Mouse (Mus musculus) MN1 (cell line): ENCODE data around the gene Camta2.
A peak's percentile ranks its signal among the peaks of the same experiment; 100 is the strongest.

Experiments used
- DNase-seq: peaks from one replicate; pipeline ENCODE4 v3.0.0-alpha.2; 2016; ENCODE audit warnings: low spot score

Camta2 gene

DNA sequence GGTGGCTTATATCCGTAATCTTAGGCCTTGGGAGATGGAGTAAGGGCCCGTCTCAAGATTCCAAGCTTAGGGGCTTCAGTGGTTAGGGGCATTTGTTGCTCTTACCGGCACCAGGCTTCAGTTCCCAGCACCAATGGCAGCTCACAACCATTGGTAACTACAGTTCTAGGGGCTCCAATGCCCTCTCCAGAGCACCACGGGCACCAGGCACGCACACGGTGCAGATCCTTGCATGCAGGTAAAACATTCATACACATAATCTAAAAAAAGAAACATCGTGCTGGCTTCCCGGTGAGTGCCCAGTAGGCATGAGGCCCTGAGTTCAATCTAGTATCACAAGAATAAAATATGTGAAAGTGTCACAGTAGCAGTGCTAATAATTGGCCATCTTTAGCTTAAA, 24.8 kb downstream of the Camta2 start:
- no peak for DNase-seq

DNA sequence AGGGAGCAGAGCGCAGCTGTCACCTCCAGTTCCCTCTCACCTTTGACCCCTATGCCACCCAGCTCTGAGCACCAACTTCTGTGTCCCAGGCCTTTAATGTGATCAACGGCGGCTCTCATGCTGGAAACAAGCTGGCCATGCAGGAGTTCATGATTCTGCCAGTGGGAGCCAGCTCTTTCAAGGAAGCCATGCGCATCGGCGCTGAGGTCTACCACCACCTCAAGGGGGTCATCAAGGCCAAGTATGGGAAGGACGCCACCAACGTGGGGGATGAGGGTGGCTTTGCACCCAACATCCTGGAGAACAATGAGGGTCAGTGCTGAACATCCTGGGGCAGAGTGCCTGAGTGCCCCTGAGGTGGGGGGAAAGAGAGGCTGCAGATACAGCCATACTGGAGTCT, 27.3 kb downstream of the Camta2 start:
- no peak for DNase-seq

DNA sequence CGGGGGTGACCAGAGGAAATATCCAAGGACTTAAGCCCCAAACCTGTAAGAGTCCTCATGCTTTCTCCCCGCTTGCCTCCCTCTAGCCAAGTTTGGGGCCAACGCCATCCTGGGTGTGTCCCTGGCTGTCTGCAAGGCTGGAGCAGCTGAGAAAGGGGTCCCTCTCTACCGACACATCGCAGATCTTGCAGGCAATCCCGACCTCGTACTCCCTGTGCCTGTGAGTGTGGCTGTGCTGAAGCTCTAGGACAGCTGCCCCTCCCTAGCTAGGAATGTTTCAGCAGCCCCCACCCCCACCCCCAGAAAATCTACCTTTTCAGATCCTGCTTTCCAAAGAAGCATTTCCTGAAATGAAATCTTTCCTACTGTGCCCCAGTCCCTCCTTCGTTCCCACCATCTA, 29.0 kb downstream of the Camta2 start:
- DNase-seq, result no peak

DNA sequence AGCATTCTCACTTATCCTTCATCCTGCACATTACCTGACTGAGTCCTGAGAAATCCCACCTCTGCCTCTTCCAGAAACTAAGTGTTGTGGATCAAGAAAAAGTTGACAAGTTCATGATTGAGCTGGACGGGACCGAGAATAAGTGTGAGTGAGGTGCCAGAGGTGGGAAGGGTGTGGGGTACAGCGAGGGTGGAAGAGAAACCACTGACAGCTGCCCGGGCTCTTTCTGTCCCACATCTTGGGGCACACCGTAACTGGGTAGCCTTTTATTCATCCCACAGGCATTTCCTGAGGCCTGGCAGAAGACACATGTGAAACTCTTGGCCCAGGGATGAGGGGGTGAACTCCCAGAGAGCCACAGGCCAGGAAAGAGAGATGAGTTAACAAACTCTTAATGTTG, 29.4 kb downstream of the Camta2 start:
- no peak for DNase-seq

DNA sequence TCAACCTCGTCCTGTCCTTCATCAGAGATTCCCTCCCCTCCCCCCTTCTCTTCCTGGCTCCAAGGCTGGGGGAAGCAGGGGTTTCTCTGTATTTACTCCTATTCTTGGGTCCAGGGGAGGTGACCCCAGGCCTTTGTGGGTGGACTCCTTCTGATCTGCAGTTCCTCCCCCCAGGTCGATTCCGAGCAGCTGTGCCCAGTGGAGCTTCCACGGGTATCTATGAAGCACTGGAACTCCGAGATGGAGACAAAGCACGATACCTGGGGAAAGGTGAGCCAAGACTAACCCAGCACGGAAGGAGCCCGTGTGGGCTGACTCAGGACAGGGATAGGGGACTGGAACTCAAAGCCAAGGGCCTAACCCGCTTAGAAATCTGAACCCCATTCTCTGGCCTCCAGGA, 29.9 kb downstream of the Camta2 start:
- DNase-seq, result no peak

DNA sequence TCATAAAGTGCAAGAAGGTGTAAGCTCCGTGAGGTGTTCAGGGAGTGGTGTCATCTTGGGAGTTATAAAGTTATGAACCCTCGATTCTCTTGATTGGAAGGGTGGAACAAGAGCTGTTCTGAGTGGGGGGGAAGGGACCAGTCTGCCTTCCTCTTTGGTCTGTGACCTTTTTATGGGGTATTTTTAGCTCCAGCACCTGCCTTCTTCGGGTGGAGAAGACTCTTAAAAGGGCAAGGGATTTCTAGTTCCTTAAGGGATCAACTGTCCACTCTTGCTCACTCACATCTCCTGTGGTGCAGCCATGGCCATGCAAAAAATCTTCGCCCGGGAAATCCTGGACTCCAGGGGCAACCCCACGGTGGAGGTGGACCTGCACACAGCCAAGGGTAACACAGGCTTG, 30.3 kb downstream of the Camta2 start:
- DNase-seq, result no peak

DNA sequence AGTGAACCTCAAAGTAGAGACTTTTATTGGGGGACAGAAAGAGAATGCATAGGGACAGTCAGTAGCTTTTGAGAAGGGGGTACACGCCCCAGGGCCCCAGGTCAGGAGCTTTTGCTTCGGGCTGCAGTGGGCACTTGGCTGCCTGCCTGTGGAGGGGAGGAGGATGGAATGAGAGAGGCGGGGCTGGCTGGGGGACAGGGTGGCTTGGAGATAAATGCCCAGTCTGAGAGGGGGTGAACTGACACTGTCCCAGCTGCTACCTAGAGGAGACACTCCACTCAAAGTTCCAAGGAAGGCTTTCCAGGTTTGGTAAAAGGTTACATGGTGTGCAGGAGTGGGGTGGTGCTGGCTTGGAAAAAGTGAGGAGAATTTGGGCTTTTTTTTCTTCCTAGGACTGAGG, 30.9 kb downstream of the Camta2 start, which contains the start of gene Eno3:
Gene Eno3 (plus strand): TSS at position 239 of the 400 bp plus-strand sequence.
- DNase-seq, result no peak

DNA sequence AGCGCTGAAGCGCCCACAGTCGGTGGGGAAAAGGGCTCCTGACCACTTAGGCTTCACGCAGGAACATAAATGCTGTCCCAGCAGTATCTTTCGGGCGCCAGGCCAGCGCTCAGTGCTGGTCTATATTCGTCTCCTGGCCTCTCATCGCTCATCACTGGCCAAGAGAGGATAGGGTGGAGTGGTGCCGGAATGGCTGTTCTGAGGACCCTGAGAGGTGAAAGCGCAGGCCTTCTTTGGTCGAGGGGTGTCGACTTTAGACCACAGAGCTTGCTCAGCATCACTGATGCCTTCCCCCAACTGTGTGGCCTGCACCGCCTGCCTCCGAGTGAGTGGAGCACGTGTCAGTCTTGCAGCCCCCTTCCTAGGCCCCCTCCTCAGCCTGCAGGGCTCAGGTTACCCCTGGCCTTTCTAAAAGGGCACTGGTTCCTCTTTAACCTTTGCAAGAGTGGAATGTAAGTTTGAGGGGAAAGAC, 31.4 kb downstream of the Camta2 start:
- DNase-seq, result peak; percentile 45

DNA sequence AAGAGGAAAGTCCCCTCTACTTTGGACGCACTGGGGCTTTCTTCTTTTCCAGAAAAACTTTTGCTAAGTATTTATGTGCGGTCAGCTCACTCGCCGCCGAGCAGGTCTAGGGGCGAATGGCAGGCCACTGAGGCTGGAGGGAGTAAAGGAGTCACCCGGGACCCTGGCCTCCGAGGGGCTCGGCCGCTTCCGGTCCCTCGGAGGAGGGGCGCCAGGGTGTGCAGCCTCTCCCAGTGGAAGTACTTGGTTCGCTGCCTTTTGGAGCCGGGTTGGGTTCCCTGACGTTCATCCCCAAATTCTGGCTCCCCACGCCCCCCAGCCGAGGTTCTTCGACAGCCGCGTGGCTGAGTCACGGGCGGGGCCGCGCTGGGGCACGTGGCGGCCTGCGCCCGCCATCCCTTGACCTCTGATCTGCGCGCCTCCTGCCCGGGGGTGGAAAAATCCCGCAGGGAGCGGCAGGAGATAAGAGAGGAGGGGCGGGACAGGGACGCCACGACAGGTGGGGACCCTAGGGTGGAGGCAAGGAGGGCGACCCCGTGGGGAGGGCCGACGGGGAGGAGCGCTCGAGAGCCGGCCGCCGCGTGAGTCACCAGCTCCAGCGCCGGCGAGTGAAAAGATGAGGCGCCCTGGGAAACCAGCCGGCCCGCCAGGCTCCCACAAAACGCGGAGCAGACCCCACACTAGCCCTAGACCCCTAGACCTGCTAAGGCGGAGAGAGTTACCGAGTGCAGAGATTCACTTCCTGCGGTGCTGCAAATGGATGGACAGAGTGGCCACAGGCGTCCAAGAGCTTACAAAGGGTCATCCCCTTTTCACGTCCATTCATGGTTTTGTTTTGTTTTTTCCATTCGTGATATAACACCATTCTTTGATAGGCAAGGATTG, 32.1 kb downstream of the Camta2 start:
- peak; percentile 60 for DNase-seq

DNA sequence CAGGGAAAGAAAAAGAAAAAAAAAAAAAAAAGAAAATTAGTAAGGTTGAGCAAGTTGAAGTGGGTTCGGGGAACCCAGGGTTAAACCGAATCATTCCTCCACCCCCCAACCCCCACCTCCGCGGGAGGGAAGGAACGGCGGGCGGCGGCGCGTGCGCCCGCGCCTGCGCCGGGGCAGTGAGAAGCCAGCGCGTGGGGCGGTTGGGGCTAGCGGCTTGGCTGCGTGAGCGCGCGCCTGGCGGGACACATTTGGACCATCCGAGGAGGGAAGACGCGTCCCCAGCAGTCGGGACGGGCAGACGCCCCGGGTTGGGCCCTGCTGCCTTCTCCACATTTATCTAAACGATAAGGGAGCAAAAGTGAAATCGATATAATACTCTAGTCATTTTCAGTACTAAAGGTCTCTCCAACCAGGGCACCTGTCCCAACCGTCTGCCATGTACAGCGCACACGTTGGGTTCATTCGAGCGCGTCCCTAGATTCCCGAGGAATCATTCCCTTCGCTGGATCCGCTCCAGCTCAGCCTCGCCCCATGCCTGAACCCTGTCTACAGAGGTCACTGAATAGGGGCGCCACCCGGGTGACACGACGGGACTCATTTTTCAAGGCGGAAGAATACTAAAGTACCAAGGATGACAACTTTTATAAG, 32.9 kb downstream of the Camta2 start:
- DNase-seq, result peak; percentile 85

DNA sequence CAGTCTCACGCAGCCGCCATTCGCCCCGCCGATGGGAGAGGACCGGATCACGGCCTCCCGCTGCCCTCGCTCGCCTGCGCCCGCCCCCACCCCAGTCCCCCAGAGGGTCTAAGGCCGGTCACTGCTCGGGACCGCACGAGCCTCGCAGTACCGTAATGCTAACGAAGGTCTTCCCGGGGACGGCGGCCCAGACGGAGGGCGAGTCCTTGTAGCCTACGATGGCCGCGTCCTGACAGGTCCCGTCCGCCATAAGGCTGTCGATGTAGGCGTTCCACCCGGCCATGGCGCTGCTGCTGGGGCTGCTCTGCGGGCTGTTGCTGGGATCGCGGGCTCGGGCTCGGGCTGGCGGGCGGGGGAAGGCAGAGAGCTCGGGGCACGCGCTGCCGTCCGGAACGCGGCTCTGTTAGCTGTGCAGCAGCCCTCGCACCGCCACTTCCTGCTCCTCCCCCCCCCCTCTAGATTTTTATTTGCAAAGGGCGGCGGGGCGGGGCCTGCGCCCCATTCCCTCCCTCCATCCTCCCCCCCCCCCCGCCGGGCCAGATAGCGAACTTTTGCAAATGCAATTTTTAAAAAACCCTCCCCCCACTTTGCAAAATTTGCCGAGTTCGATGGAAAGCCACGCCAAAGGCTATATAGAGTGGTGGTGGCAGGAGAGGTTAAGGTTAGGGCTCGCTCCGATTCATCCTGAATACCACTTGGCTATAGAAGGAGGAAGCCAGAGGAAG, 33.5 kb downstream of the Camta2 start, which contains the start of gene Pfn1:
Gene Pfn1 (minus strand): TSS at position 447 of the 725 bp plus-strand sequence.
- peak; percentile 67 for DNase-seq

DNA sequence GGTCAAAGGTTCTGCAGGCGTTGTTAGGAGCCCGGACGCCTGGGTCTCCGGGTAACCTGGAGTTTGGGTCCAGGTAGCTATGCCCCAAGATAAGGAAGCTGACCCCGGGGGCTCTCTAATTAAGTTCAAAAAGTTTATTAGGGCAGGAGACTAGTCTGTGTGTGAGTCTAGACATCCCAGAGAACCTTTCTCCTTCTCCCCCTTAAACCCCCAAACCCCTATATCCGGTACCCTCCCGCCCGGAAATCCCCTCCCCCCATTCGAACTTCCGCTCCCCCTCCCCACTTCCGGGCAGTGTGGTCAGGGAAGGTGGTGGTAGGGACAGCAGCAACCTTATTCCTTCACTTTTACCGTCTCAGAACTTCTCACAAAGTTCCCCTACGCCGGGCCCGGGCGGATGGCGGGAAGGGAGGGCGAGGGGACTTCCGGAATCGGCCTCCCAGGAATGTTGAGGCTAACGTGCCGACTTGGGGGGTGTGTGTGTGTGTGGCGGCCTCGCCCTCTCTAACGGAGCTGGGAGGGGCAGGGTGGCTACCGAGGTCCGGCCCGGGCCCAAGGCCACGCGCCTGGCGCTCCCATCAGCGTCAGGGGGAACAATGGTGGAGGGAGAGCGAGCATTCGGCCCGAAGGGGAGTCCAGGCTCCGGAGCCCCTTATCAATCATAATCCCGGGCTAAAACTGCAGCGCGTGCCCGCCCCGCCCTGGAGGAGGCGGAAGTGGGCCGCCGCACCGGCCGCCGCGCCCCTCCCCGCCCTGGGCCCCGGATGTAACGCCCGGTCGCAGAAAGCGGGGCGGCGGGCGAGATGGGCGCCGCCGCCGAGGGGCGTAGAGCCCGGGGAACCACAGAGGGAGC, 34.3 kb downstream of the Camta2 start:
- peak; percentile 62 for DNase-seq

DNA sequence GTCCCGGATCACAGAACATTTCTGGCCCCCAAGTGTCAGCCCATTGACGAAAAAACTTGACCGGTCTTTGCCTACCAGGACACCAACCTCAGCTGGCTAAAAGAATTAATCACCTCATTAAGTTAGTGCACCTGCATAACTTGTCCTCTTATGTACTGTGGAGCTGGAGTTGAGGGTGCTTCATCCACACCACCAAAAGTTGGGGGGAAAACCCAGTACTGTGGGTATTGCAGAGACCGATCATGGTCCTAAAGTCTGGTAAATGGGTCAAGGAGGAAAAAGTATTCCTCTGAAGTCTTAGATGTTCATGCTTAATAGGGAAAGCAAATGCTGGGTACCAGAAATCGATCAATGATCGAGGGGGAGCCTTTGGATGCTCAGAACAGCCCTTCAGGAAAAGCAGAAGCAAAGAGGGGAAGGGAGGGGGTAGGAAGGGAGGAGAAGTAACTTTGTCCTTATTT, 35.0 kb downstream of the Camta2 start:
- DNase-seq, result no peak

DNA sequence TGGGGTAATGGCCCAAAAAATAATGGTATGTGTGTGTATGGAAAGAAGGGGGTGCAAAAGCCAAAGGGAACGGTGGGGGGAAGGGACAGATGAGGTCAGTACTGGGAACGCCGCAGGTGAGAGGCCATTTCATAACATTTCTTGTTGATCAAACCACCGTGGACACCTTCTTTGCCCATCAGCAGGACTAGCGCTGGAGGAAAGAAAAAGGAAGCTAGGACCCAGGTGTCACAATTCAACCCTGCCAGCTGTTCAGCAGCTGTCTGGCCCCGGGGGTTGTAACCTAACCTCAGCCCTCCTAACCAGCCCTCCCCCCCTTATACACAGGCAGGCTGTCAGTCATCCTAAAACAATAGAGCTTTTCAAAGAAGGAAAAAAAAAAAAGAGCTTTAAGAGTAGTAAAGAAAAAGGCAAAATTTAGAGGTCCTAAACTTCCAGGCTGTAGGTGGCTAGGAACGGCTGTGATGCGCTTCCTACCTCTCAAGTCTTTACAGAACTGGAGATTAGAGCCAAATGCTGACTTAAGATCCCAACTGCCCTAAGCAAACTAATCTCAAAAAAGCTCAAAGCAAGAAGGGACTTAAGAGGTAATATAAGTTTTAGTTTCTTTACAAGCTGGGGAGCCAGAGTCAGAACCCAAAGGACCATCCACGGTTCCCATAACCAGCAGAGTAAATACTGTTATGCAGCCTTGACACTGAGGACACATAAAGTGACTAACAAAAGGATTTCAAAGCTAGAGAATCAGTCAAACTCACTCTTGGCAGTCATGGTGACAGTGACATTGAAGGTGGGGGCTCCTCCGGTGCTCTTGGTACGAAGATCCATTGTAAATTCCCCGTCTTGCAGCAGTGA, 35.6 kb downstream of the Camta2 start:
- DNase-seq, result no peak

DNA sequence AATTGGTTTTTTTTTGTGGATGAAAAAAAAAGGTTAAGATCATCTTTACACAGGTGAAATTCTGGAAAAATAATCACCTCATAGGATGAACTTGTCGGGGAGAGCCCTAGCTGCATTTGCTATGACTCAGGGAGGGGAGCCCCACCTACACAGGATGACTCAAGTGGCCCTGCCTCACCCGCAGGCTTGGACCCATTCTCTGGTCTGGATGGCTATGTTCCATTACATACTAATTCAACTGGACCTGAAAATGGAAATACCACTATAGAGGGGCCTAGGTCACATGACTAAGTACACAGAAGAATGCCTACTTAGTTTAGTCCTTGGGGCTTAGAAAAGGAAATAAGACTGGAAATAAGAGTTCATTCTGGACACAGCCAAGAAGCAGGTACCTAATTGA, 36.5 kb downstream of the Camta2 start:
- no peak for DNase-seq

DNA sequence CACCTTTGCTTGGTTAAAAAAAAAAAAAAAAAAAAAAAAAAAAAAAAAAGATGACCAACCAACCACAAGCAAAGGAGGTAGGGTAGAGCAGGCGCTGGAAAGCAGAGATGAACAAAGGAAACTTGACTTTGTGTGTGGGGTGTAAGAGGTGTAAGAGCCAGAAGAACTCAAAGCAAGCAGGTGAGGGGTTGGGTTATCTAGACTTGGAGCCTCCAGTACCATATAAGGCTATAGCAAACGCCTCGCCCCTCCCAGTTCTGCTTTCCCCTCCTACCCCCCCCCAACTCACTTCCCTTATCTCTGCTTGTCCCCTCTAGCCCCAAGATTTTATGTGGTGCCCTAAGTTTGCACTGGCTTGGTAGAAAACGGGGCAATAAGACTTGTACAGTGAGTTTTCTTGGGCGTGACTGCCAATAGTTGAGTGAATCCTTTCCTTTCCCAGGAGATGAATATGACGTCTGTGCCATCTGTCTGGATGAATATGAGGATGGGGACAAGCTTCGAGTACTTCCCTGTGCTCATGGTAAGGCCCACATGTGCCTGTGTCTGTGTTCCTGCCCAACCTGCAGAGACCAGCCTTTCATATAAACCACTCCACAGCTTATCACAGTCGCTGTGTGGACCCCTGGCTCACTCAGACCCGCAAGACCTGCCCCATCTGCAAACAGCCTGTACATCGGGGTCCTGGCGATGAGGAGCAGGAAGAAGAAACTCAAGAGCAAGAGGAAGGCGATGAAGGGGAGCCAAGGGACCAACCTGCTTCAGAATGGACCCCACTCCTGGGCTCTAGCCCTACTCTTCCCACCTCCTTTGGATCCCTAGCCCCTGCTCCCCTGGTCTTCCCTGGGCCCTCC, 37.4 kb downstream of the Camta2 start:
- DNase-seq, result no peak

DNA sequence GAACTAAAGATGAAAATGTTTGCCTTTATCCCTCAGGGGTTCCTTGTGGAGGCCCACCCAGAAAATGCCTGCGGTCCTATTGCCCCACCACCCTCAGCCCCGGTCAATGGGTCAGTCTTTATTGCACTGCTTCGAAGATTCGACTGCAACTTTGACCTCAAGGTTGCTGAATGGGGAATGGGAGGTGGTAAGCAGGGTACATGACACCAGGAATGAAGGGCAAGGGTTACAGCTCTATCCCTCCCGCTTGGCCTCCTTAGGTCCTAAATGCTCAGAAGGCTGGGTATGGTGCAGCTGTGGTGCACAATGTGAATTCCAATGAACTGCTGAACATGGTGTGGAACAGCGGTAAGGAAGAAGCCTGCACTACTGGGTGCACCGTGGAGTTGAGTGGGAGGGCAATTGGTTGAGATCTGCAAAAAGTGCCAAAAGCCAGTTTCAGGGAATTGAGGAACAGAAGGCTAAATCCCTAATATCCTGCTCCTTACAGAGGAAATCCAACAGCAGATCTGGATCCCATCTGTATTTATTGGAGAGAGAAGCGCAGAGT, 38.6 kb downstream of the Camta2 start:
- DNase-seq, result no peak

DNA sequence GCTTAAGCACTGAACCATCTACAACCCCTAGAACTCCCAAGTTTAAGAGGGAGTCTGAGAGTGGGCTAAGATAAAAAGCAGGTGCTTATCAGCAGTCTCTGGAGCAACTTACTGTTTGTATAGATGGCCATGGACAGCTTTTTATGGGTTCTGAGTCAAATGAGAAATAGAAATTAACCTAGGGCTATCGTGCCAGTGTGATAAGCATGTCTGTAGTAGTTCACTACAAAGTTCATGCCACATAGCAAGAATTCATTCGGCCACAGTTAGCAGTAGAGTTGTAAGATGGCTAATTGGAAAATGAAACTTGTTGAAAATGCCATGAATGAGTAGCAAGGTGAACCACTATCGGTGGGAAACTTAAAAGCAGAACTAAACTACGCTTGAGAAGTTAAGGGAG, 39.4 kb downstream of the Camta2 start:
- no peak for DNase-seq

DNA sequence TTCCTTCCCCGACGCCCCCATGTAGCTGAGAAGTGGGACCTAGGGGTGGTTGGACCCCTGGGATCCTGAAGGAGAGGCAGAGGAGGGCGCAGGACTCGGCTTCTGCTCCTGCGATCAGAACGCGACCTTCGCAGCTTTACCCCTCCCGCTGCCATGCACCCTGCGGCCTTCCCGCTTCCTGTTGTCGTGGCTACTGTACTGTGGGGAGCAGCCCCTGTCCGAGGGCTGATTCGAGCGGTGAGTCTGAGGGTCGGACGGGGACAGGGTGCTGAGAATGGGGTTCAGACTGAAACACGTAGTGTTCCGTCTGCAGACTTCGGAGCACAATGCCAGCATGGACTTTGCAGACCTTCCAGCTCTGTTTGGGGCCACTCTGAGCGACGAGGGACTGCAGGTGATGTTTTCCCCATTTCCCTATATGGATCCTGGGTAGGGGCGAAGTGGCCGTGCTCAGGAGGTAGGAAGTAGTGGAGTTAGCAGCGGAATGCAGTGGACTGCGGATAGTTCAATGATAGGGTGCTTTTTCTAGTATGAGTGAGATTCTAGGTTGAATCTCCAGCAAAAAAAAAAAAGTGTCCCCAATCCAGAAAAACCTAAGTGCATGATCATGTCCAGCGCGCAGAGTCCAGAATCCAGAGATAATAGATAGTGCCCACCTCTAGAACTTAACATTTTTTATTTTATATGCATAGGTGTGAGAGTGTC, 40.0 kb downstream of the Camta2 start:
- no peak for DNase-seq
